Mouse (Mus musculus) ovary, postnatal 14 days (tissue): ENCODE results near the gene Myo5a.
"Not testable (repeated sequence)": the region's sequence is repeated elsewhere in the genome, so short reads cannot be mapped to it uniquely, and the experiment has no call there.

ENCODE experiments used
- DNase-seq: peaks from one replicate; pipeline ENCODE4 v3.0.0; 2022; ENCODE audit warnings: low spot score

The Myo5a gene

DNA sequence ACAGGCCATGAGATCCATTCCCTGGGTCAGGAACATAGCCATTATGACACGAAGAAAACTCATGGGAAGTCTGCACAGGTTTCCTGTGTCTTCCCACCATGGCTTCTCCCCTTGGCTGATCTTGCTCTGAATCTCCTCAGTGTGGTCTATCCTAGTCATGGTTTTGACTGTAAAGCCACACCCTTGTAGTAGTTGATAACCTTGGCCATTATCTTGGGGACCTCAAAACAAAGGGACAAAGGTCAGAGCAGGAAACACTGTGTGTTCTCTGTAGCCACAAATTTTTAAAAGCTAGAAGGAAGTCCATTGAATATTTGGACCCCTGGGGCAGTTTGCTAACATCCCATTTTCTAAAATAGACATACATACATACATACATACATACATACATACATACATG lies 177.5 kb downstream of the Myo5a start:
- no peak for DNase-seq

DNA sequence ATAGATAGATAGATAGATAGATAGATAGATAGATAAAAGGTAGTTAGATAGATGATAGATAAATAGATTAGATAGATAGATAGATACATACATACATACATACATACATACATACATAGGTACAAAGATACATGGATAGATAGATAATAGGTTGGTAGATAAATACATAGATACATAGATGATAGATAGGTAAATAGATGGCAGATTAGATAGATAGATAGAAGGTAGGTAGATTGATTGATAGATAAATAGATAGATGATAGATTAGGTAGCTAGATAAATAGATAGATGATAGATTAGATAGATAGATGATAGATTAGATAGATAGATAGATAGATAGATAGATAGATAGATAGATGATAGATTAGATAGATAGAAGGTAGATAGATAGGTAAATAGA lies 178.1 kb downstream of the Myo5a start:
- no peak for DNase-seq

DNA sequence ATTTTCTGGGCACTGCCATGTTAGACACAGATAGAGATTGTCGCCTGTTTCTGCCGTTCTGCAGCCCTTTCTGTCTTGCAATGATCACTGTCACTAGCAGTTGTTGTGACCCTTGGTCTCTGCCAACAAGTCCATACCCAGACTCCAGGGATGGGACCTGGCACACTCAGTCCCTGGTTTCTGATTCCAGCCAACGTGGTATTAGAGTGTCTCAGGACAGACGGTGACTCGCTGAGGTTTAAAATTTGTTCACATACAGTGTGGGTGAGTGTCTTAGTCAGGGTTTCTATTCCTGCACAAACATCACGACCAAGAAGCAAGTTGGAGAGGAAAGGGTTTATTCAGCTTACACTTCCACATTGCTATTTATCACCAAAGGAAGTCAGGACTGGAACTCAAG lies 182.3 kb downstream of the Myo5a start:
- DNase-seq = not testable (repeated sequence)

DNA sequence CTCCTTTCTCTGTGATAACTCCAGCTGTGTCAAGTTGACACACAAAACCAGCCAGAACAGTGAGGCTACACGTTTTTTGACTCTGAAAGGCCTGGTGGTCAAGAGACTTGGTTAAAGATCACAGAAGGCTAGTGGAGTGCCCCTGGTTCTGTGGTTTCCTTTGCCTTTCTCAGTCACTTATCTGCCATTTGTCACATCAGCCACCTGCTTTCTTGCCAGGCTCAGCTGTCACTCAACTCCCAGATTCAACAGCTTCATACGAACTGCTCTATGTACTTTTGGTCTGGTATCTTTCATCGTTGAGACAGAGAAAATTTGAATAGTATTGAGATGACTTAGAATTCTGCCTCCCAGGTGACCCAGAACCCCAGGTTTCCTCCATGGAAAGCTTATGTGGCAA lies 183.0 kb downstream of the Myo5a start:
- no peak for DNase-seq

- DNase-seq = no peak
Observed at GRCm38 (mm10) chr9:75254196-75254955, 183.6 kb downstream of the Myo5a start.

- no peak for DNase-seq
Observed at GRCm38 (mm10) chr9:75255820-75256545, 185.2 kb downstream of the Myo5a start.

- no peak for DNase-seq
Observed at GRCm38 (mm10) chr9:75258792-75259191, 188.0 kb downstream of the Myo5a start.

DNA sequence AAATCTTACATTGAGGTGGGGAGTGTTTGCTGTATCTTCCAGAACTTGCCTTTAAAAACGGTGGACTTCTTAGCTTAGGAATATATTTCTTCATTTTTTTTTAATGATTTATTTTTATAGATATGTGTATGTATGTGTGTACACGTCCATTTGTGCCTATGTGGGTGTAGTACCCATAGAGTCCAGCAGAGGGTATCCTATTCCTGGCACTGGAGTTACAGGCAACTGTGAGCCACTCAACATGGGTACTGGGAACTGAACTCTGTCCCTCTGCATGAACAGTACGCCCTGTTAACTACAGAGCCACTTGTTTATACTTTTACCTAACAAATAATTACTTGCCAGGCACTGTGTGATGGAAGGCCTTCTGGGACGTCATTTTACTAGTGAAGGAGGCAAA lies 188.8 kb downstream of the Myo5a start:
- no peak for DNase-seq

- no peak for DNase-seq
Observed at GRCm38 (mm10) chr9:75261332-75261872, 190.6 kb downstream of the Myo5a start.

- no peak for DNase-seq
Observed at GRCm38 (mm10) chr9:75262235-75262826, 191.5 kb downstream of the Myo5a start.

DNA sequence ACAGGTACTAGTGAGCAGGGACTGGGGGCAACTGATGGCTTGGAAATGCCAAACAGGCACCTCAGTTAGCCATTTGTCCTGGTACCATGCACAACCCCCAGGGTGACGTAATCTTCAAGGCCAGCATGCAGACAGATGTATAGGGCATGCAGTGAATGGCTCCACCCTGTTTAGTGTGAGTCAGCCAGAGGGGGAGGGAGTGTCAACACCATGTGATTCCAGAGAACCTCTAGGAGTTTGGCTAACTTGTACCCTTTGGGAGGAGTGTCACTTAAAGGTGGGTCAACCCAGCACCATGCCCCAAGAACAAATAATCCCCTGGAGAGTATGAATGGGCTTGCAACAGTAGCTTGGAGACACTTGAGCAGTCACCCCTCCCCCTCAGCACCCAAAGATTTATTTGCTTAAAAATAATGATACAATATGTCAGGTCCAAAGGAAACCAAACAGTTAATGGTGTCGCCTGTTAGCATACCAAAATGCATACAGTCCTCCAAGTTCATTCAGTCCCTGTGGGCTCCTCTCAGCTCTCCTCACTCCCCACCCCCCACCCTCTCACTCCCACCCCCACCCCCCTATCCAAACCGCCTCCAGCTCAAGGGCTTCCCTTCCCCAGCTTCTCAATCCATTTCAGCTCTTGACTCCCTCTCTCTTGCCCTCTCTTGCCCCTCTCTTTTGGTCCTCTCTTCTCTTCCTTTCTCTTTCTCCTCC lies 193.3 kb downstream of the Myo5a start:
- no peak for DNase-seq

GRCm38 (mm10) chr9:75267147-75267546 lies 196.3 kb downstream of the Myo5a start:
- no peak for DNase-seq

DNA sequence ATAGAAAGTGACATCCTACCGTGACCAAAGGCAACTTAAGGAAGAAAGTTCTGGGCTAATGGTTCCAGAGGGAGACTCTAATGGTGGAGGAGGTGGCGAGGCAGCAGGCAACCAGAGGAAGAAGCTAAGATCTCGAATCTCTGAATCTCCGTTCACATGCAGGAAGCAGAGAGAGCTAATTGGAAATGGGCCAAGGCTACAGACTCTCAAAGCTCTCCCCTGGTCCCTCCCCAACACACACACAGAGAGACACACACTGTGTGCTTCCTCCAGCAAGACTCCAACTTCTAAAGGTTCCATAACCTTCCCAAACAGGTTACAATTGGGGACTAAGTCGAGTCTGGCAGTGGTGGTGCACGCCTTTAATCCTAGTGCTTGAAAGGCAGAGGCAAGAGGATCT lies 199.6 kb downstream of the Myo5a start:
- DNase-seq = no peak

DNA sequence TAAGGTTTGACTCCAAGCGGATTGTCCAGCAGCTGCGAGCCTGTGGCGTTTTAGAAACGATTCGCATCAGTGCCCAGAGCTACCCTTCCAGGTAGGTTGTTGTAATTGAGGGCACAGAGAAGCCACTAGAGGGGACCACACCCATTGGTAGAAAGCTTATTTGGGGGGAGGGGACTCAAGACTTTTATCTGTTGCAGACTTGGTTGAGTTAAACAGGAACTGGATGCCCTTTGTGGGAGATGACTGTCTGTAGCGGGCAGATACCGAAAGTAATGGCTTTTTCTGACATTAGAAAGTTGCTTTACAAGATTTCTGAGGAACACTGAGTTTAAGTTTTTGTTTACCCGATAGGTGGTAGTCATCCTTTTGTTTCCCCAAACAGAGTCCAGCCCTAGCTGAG lies 200.7 kb downstream of the Myo5a start:
- DNase-seq = no peak
